Mouse (Mus musculus) ovary, postnatal 36 days (tissue): ENCODE data around the gene Id3.
A peak's percentile ranks its signal among the peaks of the same experiment; 100 is the strongest.

Experiments used
- DNase-seq: peaks from one replicate; pipeline ENCODE4 v3.0.0; 2022; ENCODE audit warnings: low spot score, mixed read lengths

Id3 gene

GRCm38 (mm10) chr4:136124581-136124980, 18.7 kb upstream of the Id3 start:
- DNase-seq: no peak

DNA sequence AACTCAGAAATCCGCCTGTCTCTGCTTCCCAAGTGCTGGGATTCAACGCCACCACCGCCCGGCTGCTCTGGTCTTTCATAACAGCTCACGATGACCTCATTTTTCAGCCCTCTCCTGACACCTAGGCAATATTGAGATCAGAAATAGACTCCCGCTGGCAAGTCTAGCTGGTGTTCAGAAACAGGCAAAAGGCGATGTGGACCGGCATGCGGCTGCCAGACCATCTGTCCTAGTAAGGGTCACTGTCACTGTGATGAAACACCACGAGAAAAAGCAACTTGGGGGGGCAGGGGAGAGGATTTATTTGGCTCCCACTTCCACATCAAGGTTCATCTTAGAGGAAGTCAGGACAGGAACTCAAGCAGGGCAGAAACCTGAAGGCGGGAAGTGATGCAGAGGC, 17.8 kb upstream of the Id3 start:
- no peak for DNase-seq

DNA sequence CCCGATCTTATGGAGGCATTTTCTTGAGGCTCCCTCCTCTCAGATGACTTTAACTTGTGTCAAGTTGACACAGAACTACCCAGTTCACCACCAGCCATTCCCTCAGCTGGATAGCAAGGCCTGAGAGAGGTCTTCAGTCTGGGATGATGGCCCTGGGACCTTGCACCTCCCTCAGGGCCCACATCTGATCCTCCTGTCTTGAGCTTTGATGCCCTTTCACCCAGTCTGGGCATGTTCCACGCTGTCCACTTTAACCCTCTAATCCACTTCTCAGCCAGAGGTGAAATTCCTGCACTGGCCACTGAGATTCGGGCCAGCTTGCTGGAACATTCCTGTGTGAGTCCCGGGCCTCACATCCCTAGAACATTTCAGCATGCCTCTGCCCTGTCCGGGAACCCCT, 17.3 kb upstream of the Id3 start:
- DNase-seq: no peak

- no peak for DNase-seq
Observed at GRCm38 (mm10) chr4:136127670-136128069, 15.6 kb upstream of the Id3 start.

GRCm38 (mm10) chr4:136129842-136130241, 13.5 kb upstream of the Id3 start:
- no peak for DNase-seq

DNA sequence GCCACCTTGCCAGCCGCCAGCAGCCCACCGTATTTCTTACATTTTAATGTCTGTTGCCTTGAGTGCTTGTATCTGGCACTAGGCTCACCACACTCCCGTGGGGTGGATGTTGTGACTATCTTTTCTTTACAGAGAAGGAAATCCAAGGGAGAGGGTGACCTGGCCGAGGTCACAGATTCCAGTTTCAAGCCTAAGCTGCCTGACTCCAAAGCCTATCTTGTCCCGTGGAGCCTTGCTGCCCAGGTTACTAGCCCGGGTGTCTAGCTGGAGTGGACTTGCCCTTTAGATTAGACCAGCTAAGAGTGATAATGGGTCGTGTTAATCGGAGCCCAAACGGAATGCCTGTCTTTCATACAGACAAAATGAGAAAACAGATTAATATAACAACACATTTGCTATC, 9.5 kb upstream of the Id3 start:
- DNase-seq: peak; percentile 71

GRCm38 (mm10) chr4:136134418-136134977, 8.8 kb upstream of the Id3 start:
- no peak for DNase-seq

DNA sequence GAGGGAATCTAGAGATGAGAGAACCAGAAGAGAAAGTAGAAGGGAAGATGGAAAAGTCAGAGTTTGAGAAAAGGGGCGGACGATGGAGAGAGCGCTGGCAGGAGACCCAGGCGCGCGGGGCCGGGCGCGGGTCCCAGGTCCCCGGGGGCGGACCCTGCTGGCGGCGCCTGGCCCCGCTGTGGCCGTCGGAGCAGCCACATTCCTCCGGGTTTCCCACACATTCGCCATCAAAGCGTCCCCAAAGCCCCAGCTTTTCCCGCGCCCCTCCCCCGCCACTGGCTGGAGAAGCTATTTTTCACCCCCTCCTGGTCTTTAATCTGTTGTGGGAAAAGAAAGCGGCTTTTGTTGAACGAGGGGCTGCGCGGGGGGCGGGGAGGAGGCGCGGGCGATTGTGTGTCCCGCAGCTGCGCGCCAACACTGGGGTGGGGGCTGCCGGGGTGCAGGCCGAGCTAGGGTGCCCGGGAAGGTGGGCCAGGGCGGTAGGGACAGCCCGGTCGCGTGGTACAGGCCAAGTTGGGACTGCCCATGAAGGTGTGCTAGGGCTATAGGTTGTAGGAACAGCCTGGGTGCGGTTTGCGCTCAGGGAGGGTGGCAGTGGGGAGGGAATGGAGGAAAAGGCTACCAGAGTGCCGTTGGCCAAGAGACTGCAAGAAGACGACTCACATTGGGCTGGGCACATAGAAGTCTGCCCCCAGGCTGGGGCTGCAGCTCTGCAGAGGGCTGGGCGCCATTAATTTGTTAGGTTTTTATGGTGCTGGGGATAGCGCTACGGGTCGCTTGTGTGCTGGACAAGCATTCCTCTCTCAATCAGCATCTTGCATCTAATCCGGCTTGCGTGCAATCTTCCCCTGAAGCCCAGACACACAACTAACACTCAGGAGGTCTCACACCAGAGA, 8.1 kb upstream of the Id3 start:
- peak; percentile 63 for DNase-seq

DNA sequence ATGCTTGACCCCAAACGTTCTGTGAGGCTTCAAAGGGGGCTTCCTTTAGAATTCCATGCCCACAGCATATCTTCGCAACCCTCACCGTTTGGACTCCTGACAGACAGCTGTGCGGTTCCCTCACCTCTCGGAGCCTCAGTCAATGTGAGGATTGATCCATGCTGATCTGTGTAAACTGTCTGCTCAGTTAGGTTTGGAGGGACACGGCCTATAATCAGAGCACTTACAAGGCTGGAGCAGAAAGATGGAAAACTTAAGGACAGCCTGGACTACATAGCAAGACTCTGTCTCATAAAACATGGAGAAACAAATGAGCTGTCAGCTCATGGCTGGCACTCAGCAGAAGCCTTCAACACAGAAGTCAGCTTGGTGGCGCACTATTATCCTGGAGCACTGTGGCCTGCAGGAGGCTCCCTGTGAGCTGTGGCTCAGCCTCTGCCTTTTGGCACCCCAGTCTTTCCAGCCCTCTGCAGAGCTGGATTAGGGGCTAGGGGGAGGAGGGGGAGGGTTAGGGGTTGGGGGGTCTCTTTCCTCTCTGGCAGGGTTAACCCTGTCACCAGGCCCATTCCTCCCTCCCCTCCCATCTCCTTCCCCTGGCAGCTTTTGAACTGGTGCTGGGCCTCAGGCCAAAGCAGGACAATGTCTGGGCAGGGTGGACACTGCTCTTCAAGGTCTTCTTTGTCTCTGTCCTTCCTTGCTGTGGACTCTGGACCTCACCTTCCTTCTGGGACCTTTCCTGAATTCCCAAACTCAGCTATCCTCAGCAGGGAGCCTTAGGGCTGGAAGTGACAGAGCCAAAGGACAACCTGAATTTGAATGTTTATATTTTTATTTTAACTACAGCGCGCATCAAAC, 7.2 kb upstream of the Id3 start:
- no peak for DNase-seq

- DNase-seq: no peak
Observed at GRCm38 (mm10) chr4:136139326-136140110, 3.8 kb upstream of the Id3 start.

DNA sequence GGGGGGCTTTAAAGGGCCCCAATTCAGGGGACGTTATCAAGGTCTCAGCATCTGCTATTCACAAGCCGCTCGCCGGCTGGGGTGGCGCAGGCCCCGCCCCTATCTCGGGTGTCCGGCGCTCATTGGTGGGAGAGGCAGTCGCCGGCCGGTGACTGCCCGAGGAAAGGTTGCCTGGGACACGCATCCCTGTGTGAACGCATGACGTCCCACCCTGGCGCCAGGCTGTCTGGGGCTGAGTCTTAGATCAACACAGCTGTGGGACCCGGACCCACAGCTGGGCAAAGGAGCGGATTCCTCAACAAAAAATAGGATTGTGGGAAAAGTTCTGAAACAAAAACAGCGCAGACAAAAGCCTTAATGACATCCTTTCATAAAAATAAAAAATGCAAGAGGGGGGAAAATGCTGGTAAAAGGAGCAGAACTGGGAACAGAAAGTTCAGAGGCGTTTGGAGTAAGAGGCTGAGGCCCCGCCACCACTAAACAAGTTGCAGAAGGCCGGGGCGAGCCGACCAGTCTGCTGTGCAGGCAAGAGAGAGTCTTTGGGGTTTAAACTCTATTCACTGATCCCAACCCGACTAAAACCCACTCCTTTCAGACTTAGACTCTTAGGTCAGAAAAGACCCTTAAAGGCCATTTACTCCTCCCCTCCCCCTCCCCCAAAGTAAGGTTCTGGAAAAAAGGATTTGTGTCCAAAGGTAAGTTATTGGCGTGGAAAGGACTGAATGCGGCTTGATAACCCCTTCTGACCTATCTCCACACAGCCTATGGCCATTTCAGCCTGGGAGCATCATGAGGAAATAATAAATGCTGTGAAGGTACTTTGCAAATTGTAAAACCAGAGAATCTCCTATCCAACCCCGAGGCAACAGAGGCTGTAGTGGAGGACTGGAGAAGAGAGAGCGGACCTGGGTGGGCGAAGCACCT, 2.7 kb upstream of the Id3 start:
- DNase-seq: peak; percentile 92

GRCm38 (mm10) chr4:136142267-136143192, 767 bp upstream of the Id3 start:
- no peak for DNase-seq

- peak; percentile 77 for DNase-seq
Observed at GRCm38 (mm10) chr4:136144126-136144926, 1.0 kb downstream of the Id3 start.

- DNase-seq: no peak
Observed at GRCm38 (mm10) chr4:136144927-136145292, 1.6 kb downstream of the Id3 start.

DNA sequence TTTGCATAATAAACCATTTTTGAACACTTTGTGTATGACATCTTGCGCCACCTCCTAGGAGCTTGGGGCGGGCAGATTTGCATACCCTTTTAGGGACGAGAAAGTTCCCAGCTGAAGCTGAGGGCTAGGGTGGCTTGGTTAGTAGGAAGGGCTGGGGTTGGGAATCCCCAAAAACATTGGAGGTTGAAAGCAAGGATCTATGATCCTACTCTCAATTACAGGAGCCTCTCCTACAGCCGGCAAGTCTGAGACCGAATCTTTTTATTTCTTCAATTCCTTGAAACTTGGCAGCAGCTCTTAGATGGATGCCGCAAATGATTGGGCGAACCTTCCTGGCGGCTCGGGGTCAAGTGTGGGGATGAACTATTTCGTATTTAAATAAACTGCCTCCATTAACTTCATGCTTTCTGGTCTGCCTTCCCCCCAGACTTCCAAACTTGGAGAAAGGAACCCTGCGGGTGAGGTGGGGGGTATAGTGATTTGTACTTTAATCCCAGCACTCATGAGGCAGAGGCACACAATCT, 2.1 kb downstream of the Id3 start:
- no peak for DNase-seq

- no peak for DNase-seq
Observed at GRCm38 (mm10) chr4:136145991-136146711, 2.9 kb downstream of the Id3 start.

DNA sequence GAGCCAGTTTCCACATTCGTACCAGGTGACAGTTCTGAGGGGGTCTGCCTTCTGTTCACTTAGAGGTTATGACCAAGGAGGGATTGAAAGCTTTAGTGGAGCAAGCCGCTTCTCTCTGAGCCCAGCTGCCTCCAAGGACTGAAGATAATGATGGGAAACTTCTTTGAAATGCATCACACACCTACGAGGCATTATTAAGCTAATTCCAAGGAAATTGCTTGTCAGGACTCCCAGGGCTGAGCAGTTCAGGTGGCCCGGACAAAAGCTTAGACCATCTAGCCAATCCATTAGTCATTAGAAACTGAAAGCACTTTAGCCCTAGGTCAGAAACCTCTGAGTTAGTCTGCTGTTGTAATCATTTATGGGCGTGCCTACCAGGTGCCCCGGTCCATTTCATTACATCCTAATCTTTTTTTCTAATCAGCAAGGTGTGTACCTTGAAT, 3.4 kb downstream of the Id3 start:
- DNase-seq: no peak
